Mouse (Mus musculus) effector memory CD4-positive, alpha-beta T cell, adult 7 months (primary cell): Measurements from ENCODE around the gene Bsg. TPM values are rescaled to one million over a fixed set of nuclear protein-coding genes. Genes with fewer than 3 reads are reported as not detected.

Experiments
- polyA plus RNA-seq: library from polyadenylated mRNA; unstranded; fragments of 100-300 nt; shearing (Covaris generic); gene quantifications from one replicate; pipeline ENCODE4 v1.2.1, GENCODE M21; 2017

Gene Bsg
- polyA plus RNA-seq, result 207 TPM

DNA sequence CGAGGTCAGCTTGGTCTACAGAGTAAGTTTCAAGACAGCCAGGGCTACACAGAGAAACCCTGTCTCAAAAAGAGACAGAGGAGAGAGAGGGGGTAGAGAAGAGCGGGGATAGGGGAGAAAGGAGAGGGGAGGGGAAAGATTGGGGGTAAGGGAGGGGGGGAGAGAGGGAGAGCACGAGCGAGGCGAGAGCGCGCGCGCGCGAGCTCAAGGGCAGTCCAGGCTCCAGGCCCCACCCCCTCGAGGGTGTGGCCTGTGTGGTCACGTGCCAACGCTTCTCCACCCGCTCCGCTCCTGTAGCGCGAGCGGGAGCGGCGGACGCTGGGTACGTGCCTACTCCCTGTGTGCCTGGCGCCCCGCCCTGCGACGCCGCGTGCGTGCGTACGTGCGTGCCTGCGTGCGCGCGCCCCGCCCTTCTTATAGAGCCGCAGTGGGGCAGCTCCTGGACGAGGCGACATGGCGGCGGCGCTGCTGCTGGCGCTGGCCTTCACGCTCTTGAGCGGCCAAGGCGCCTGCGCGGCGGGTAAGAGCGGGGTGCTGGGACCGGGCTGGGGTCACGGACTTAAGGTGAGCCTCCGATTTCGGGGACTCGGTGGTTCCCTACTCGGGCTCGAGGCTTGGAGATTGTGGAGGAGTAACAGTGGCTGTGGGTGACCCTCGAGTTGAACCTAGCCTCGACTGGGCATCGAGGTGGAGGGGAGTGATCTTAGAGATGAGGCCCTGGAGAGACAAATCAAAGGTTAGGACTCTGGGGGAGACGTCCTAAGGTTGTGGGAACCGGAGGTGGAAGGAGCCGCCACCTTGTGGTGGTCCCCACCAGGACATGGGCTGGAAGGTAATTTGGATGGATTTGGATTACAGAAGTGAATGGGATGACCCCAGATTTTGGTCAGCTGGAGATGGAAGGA is at the start of gene Bsg:
Gene Bsg (plus strand): TSS at position 427 of the 905 bp plus-strand sequence.

DNA sequence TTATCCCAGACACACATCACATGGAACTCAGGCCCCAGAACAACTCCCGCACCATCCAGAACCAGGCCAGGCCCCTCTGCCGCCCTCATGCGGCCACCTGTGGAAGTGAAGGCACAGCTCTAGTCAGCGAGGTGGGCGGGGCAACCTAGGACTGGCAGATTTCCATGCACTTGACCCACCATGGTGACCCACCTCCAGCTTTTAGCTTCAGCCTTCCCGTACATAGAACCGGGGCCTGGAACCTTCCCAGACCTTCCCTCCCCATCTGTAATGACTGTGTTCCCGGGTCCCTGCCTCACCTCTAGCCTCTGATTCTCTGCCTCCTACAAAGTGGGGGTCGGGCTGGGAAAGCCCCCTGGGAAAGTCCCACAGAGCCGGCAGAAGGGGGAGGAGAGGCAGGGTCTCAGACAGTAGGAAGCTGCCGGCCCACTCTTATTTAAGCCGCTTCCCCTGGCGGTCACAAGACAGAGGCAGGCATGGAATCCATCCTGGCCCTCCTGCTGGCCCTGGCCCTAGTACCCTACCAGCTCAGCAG is 40.1 kb upstream of the Bsg start, which contains the start of gene Madcam1:
Gene Madcam1 (plus strand): TSS at position 429 of the 535 bp plus-strand sequence.

DNA sequence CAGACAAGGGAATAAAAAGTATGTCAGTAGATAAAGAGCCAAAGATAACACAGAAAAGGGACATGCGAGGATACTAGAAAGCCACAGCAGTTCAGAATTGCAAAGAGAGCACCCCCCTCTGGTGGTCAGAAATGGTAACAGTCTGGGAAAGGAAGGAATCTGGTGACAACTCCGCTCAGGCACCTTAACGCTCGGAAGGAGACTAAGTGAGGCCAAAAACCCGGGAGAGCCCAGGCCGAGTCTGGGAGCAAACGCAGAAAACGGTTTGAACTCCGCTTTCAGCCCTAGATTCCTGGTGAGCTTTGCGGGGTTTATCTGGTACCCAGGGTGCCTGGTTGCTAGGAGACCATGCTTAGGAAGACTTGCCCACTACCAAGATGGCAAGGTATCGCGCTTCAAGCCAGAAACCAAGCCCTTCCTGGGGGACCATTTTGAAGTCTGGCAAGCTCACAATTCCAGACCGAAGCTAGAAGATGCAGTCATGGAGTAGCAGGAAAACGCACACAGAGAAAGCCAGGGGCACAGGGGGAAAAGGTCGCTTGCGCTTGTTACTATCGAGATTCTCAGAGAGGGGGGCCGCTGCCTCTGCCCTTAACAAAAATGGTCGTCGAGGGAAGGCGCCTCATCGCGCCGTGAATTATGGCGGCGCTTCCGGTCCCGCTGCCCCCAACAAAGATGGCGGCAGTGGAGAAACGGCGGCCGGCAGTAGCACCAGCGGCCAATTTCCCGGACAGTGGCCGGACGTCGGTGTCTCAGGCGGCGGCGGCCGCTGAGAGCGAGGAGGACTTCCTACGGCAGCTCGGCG is 35.3 kb upstream of the Bsg start, which contains the start of gene Tpgs1:
Gene Tpgs1 (plus strand): TSS at position 599 of the 805 bp plus-strand sequence.

DNA sequence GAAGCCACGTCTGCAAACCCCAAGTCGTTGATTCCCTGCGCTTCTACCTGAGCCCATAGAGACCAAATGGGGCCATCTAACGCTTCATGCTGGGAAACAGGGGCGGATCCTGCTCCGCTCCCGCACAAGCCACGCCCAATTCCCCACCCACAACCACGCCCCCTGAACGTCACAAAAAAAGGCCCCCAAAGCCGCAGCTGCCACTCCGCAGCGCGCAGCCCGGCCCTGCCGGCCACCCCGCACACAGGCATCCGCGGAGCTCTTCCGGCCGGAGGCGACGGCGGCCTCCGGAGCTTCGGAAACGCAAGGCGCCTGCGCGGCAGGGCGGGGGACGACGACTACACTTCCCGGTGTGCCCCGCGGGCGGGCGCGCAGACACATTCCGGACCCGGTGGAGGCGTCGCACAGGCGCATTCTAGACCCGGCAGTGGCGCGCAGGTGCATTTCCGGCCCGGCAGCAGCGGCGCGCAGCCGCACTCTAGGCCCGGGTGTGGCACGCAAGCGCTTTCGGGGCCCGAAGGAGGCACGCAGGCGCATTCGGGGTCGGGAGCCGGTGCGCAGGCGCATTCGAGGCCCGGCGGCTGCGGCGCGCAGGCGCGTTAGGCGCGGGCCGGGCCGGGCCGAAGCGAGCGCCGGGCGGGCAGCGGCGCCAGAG is 22.6 kb upstream of the Bsg start, which contains the start of gene Cdc34:
Gene Cdc34 (plus strand): TSS at position 605 of the 655 bp plus-strand sequence.

GRCm38 (mm10) chr10:79688720-79689119 is 15.6 kb upstream of the Bsg start, which contains the start of gene Gzmm:
TSS of gene Gzmm (plus strand) at chr10:79689020.

DNA sequence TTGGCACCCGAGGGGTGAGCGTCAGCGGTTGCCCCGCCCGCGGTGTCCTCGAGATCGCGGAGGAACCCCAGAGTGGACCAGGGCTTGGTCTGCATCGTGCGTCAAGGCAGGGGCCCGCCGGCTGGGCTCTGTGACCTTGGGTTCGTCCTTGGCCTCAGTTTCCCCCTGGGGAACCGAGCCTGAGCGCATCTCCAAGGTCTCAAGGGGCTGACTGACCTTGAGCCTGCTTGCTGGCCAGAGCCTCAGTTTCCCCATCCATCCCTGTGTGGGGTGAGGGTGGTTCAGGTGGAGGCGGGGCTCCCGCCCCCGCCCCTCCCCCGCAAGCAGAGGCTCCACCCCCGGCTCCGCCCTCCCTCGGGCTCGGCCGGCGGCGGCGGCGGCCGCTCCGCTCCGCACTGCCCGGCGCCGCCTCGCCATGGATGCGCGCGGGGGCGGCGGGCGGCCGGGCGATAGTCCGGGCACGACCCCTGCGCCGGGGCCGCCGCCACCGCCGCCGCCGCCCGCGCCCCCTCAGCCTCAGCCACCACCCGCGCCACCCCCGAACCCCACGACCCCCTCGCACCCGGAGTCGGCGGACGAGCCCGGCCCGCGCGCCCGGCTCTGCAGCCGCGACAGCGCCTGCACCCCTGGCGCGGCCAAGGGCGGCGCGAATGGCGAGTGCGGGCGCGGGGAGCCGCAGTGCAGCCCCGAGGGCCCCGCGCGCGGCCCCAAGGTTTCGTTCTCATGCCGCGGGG is 12.1 kb downstream of the Bsg start, which contains the start of gene Hcn2:
Gene Hcn2 (plus strand): TSS at position 381 of the 734 bp plus-strand sequence.

GRCm38 (mm10) chr10:79745898-79746773 is 41.8 kb downstream of the Bsg start, which contains the start of gene Polrmt:
TSS of gene Polrmt (minus strand) at chr10:79746581.

DNA sequence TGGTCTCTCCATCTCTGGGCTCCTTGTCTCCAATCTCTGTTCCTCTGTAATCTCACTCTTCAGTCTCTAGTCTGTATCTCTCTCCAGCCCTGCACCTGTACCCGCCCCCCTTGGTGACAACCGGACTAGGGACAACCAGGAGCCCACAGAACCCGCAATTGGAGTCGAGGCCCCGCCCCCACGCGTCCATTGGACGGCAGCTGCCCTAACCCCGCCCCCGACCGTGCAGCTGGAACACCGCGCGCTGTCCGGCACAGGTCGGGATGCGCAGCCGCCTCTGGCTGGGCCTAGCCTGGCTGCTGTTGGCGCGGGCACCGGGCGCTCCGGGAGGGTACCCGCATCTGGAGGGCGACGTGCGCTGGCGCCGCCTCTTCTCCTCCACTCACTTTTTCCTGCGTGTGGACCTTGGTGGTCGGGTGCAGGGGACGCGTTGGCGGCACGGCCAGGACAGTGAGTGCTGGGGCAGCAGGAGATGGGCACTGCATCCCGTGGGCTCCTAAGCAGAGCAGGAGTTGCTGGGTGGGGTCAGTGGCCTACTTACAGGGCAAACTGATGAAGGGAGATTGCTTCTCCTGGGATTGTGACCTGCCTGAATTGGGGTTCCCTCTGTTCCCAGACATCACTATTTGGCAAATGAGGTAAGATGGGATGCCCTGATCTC is 50.7 kb downstream of the Bsg start, which contains the start of gene Fgf22:
Gene Fgf22 (plus strand): TSS at position 221 of the 661 bp plus-strand sequence.

Other genes starting within 250 kb of the Bsg start
- 0.10 TPM for gene Vmn2r83, start 235.8 kb upstream of the Bsg start, polyA plus RNA-seq
- gene Plpp2, start 170.7 kb upstream of the Bsg start, polyA plus RNA-seq, result 3.7 TPM
- 38.1 TPM for gene Mier2, start 149.3 kb upstream of the Bsg start, polyA plus RNA-seq
- 0.35 TPM for gene Theg, start 117.2 kb upstream of the Bsg start, polyA plus RNA-seq
- gene C2cd4c, start 90.5 kb upstream of the Bsg start, polyA plus RNA-seq, result not detected
- 0.17 TPM for gene Shc2, start 66.6 kb upstream of the Bsg start, polyA plus RNA-seq
- not detected for gene Odf3l2, start 58.8 kb upstream of the Bsg start, polyA plus RNA-seq
- 0.54 TPM for gene Madcam1, start 39.9 kb upstream of the Bsg start, polyA plus RNA-seq
- gene Tpgs1, start 35.1 kb upstream of the Bsg start, polyA plus RNA-seq, result 26.2 TPM
- 78.4 TPM for gene Cdc34, start 22.3 kb upstream of the Bsg start, polyA plus RNA-seq
- 8.2 TPM for gene Gzmm, start 15.5 kb upstream of the Bsg start, polyA plus RNA-seq
- gene Hcn2, start 12.1 kb downstream of the Bsg start, polyA plus RNA-seq, result not detected
- gene Polrmt, start 42.1 kb downstream of the Bsg start, polyA plus RNA-seq, result 31.9 TPM
- gene Fgf22, start 50.6 kb downstream of the Bsg start, polyA plus RNA-seq, result not detected
- 41.8 TPM for gene Rnf126, start 62.5 kb downstream of the Bsg start, polyA plus RNA-seq
- not detected for gene Fstl3, start 72.8 kb downstream of the Bsg start, polyA plus RNA-seq
- gene Prss57, start 86.5 kb downstream of the Bsg start, polyA plus RNA-seq, result 0.17 TPM
- gene Palm, start 89.1 kb downstream of the Bsg start, polyA plus RNA-seq, result 4.5 TPM
- 0.44 TPM for gene Misp, start 116.5 kb downstream of the Bsg start, polyA plus RNA-seq
- gene Ptbp1, start 149.9 kb downstream of the Bsg start, polyA plus RNA-seq, result 478 TPM
- not detected for gene Prtn3, start 170.0 kb downstream of the Bsg start, polyA plus RNA-seq
- 6.8 TPM for gene Plppr3, start 170.1 kb downstream of the Bsg start, polyA plus RNA-seq
- gene Elane, start 181.8 kb downstream of the Bsg start, polyA plus RNA-seq, result not detected
- gene Cfd, start 186.4 kb downstream of the Bsg start, polyA plus RNA-seq, result not detected
- 27.3 TPM for gene Med16, start 204.4 kb downstream of the Bsg start, polyA plus RNA-seq
- gene Gm26602, start 206.4 kb downstream of the Bsg start, polyA plus RNA-seq, result 19.6 TPM
- gene Kiss1r, start 212.5 kb downstream of the Bsg start, polyA plus RNA-seq, result 0.26 TPM
- gene R3hdm4, start 216.7 kb downstream of the Bsg start, polyA plus RNA-seq, result 117 TPM
- 9.7 TPM for gene Arid3a, start 222.6 kb downstream of the Bsg start, polyA plus RNA-seq